In genomic region chr3:108406306-108406885, GRCm38 (mm10) we compare ENCODE assay signal across 10 mouse cellular contexts. TPM values are rescaled to one million over a fixed set of nuclear protein-coding genes. Genes with fewer than 3 reads are reported as not detected.
DNase-seq lines count a peak whose midpoint lies in the region; ATAC-seq and TF ChIP-seq lines count a peak whose summit lies in the region.
"Had no signal": no experiment of that assay in that cellular context is flagged by ENCODE, and none has a peak within 500 bp of the region (broad histone marks: within the 10 kb centered on the region; RNA-seq: fewer than 3 reads in every experiment).

No protein-coding gene starts in this region.

- no peaks in the 10 kb centered on the region for H3K27me3 ChIP-seq in forebrain, embryonic 13.5 days
- H3K27me3 ChIP-seq in hindbrain, postnatal 0 days (ENCODE audit: insufficient read depth, low read length) = no peaks in the 10 kb centered on the region
- H3K27me3 ChIP-seq in liver, embryonic 11.5 days (replicated peaks; ENCODE audit: control insufficient read depth, insufficient read depth, low read length) = no peaks in the 10 kb centered on the region
- no peaks in the 10 kb centered on the region for H3K27me3 ChIP-seq in intestine, embryonic 15.5 days (replicated peaks)

- H3K4me2 ChIP-seq in forebrain, embryonic 13.5 days = peak overlapping the region; percentile 40; the same call in 1 of the 2 replicates
- H3K4me2 ChIP-seq in hindbrain, postnatal 0 days (ENCODE audit: low read depth, low read length) = no peak overlapping the region
- H3K4me2 ChIP-seq in liver, embryonic 11.5 days = no peak overlapping the region
- H3K4me2 ChIP-seq in intestine, embryonic 15.5 days (replicated peaks) = no peak overlapping the region

- H3K4me1 ChIP-seq in forebrain, embryonic 13.5 days = peaks cover 67% of the 10 kb centered on the region
- H3K4me1 ChIP-seq in hindbrain, postnatal 0 days (ENCODE audit: insufficient read depth, low read length) = peaks cover 31% of the 10 kb centered on the region
- H3K4me1 ChIP-seq in liver, embryonic 11.5 days (replicated peaks; ENCODE audit: control insufficient read depth, insufficient read depth, low read length) = no peaks in the 10 kb centered on the region
- H3K4me1 ChIP-seq in intestine, embryonic 15.5 days (replicated peaks) = peaks cover 12% of the 10 kb centered on the region

- ATAC-seq in forebrain, embryonic 13.5 days = no peak
- no peak for ATAC-seq in hindbrain, postnatal 0 days
- ATAC-seq in liver, embryonic 11.5 days (replicated peaks; ENCODE audit: low FRiP score) = no peak
- no peak for ATAC-seq in intestine, embryonic 15.5 days

- 74% methylated on average over 24 of the region's 24 CpGs for WGBS in forebrain, embryonic 13.5 days
- 51% methylated on average over 24 of the region's 24 CpGs for WGBS in hindbrain, postnatal 0 days
- 79% methylated on average over 24 of the region's 24 CpGs for WGBS in liver, embryonic 11.5 days
- WGBS in intestine, embryonic 15.5 days = 89% methylated on average over 24 of the region's 24 CpGs

- DNase-seq in right cerebral cortex, adult 18-20 months = peak; percentile 71
- no peak for DNase-seq in right cerebral cortex, postnatal 4 days
- peak; percentile 44 for DNase-seq in hindbrain, postnatal 0 days (ENCODE audit: low spot score)
- DNase-seq in right cerebral cortex, postnatal 36 days (ENCODE audit: low spot score in 2 of 2) = peak; percentile 55 to 69
- DNase-seq in liver, embryonic 11.5 days (ENCODE audit: low spot score) = no peak
- DNase-seq: adrenal gland, adult 8-10 months; lung, adult 2 months had no signal

- H3K27ac ChIP-seq in forebrain, embryonic 13.5 days = peak overlapping the region; percentile 88
- H3K27ac ChIP-seq in hindbrain, postnatal 0 days = peak overlapping the region; percentile 41
- no peak overlapping the region for H3K27ac ChIP-seq in liver, embryonic 11.5 days (ENCODE audit: low read depth, low read length)
- H3K27ac ChIP-seq in intestine, embryonic 15.5 days = no peak overlapping the region

- no peak overlapping the region for H3K4me3 ChIP-seq in forebrain, embryonic 13.5 days
- H3K4me3 ChIP-seq in hindbrain, postnatal 0 days (ENCODE audit: low read length) = no peak overlapping the region
- H3K4me3 ChIP-seq in liver, embryonic 11.5 days (ENCODE audit: low read depth, low read length) = no peak overlapping the region
- no peak overlapping the region for H3K4me3 ChIP-seq in intestine, embryonic 15.5 days (replicated peaks)

- no peaks in the 10 kb centered on the region for H3K9me3 ChIP-seq in forebrain, embryonic 13.5 days (replicated peaks)
- H3K9me3 ChIP-seq in hindbrain, postnatal 0 days (ENCODE audit: low read length) = no peaks in the 10 kb centered on the region
- H3K9me3 ChIP-seq in liver, embryonic 11.5 days (ENCODE audit: control insufficient read depth, low read length) = no peaks in the 10 kb centered on the region
- no peaks in the 10 kb centered on the region for H3K9me3 ChIP-seq in intestine, embryonic 15.5 days

- peak overlapping the region; percentile 45; the same call in 1 of the 2 replicates for H3K9ac ChIP-seq in forebrain, embryonic 13.5 days
- no peak overlapping the region for H3K9ac ChIP-seq in hindbrain, postnatal 0 days (replicated peaks; ENCODE audit: low read length)
- H3K9ac ChIP-seq in liver, embryonic 11.5 days (ENCODE audit: low read depth, low read length) = no peak overlapping the region
- H3K9ac ChIP-seq in intestine, embryonic 15.5 days = no peak overlapping the region

- TF ChIP-seq CTCF in hindbrain, postnatal 0 days (IDR thresholded peaks at IDR 0.05; ENCODE audit: low read depth) = no peak

- H3K36me3 ChIP-seq in forebrain, embryonic 13.5 days (ENCODE audit: poor library complexity, severe bottlenecking) = peaks cover 73% of the 10 kb centered on the region
- peaks cover 19% of the 10 kb centered on the region for H3K36me3 ChIP-seq in hindbrain, postnatal 0 days (ENCODE audit: insufficient read depth, low read length)
- no peaks in the 10 kb centered on the region for H3K36me3 ChIP-seq in liver, embryonic 11.5 days (ENCODE audit: control insufficient read depth, insufficient read depth, low read length)
- 0 out of 2 replicates have a peak, but pooled peaks cover 4% of the 10 kb centered on the region for H3K36me3 ChIP-seq in intestine, embryonic 15.5 days

RNA-seq across cellular contexts. Expression of gene Celsr2, which starts 9.0 kb away (rescaled TPM):
- 45.3 and 56.9 TPM in 2 replicates for polyA plus RNA-seq in forebrain, embryonic 13.5 days (2015; fragmentation: Nextera tagmentation; extraction: Ambion mirVana)
- 94.8 and 95.3 TPM in 2 replicates for total RNA-seq in hindbrain, postnatal 0 days (2014; rRNA removed)
- 28.1 and 30.6 TPM in 2 replicates for polyA plus RNA-seq in hindbrain, postnatal 0 days (2015; fragmentation: Nextera tagmentation; extraction: Ambion mirVana)
- 2.4 and 2.5 TPM in 2 replicates for polyA plus RNA-seq in liver, embryonic 11.5 days (2014; fragmentation: Nextera tagmentation; extraction: Ambion mirVana)
- 3.2 and 6.1 TPM in 2 replicates for polyA plus RNA-seq in intestine, embryonic 15.5 days (2015; fragmentation: Nextera tagmentation; extraction: Ambion mirVana)

RNA-seq across cellular contexts. Expression of gene Psrc1, which starts 22.8 kb away (rescaled TPM):
- 68.6 and 68.9 TPM in 2 replicates for polyA plus RNA-seq in forebrain, embryonic 13.5 days (2015; fragmentation: Nextera tagmentation; extraction: Ambion mirVana)
- total RNA-seq in hindbrain, postnatal 0 days (2014; rRNA removed) = 11.0 and 15.0 TPM in 2 replicates
- 8.4 and 11.0 TPM in 2 replicates for polyA plus RNA-seq in hindbrain, postnatal 0 days (2015; fragmentation: Nextera tagmentation; extraction: Ambion mirVana)
- polyA plus RNA-seq in liver, embryonic 11.5 days (2014; fragmentation: Nextera tagmentation; extraction: Ambion mirVana) = 33.2 and 34.0 TPM in 2 replicates
- polyA plus RNA-seq in intestine, embryonic 15.5 days (2015; fragmentation: Nextera tagmentation; extraction: Ambion mirVana) = 28.8 and 30.3 TPM in 2 replicates

RNA-seq across cellular contexts. Expression of gene Sars, which starts 38.6 kb away (rescaled TPM):
- 196 and 205 TPM in 2 replicates for polyA plus RNA-seq in forebrain, embryonic 13.5 days (2015; fragmentation: Nextera tagmentation; extraction: Ambion mirVana)
- 122 and 137 TPM in 2 replicates for total RNA-seq in hindbrain, postnatal 0 days (2014; rRNA removed)
- polyA plus RNA-seq in hindbrain, postnatal 0 days (2015; fragmentation: Nextera tagmentation; extraction: Ambion mirVana) = 214 and 223 TPM in 2 replicates
- 194 and 199 TPM in 2 replicates for polyA plus RNA-seq in liver, embryonic 11.5 days (2014; fragmentation: Nextera tagmentation; extraction: Ambion mirVana)
- 145 and 150 TPM in 2 replicates for polyA plus RNA-seq in intestine, embryonic 15.5 days (2015; fragmentation: Nextera tagmentation; extraction: Ambion mirVana)

RNA-seq across cellular contexts. Expression of gene Mybphl, which starts 41.7 kb away (rescaled TPM):
- polyA plus RNA-seq in forebrain, embryonic 13.5 days (2015; fragmentation: Nextera tagmentation; extraction: Ambion mirVana) = not detected in 2 replicates
- total RNA-seq in hindbrain, postnatal 0 days (2014; rRNA removed) = 0.36 TPM in 1 of 2 replicates, not detected in the other
- polyA plus RNA-seq in hindbrain, postnatal 0 days (2015; fragmentation: Nextera tagmentation; extraction: Ambion mirVana) = 0.11 and 0.19 TPM in 2 replicates
- polyA plus RNA-seq in liver, embryonic 11.5 days (2014; fragmentation: Nextera tagmentation; extraction: Ambion mirVana) = 0.47 and 1.2 TPM in 2 replicates
- not detected in 2 replicates for polyA plus RNA-seq in intestine, embryonic 15.5 days (2015; fragmentation: Nextera tagmentation; extraction: Ambion mirVana)
- total RNA-seq: adrenal gland, adult 8-10 months had no signal
- polyA plus RNA-seq: gonadal fat pad, adult 2 months had no signal

Comparison
In these comparisons a context has a peak if more than half of its experiments do, and no peak if none do; other contexts are left out.
1. DNase-seq: peak in right cerebral cortex, adult 18-20 months (single experiment), hindbrain, postnatal 0 days (single experiment) and right cerebral cortex, postnatal 36 days (2 of 2); none in right cerebral cortex, postnatal 4 days (single experiment) and liver, embryonic 11.5 days (single experiment).
2. H3K27ac ChIP-seq: peak in forebrain, embryonic 13.5 days (single experiment) and hindbrain, postnatal 0 days (single experiment); none in liver, embryonic 11.5 days (single experiment) and intestine, embryonic 15.5 days (single experiment).